Mouse (Mus musculus) stomach, postnatal 0 days (tissue): ENCODE measurements around the gene Timp3.

Experiments
- CTCF ChIP-seq: IDR thresholded peaks from 2 replicates; pipeline ENCODE4 v1.5.1; 2016; ENCODE audit warnings: antibody characterized with exemption, low read depth, mild to moderate bottlenecking, moderate library complexity
- EP300 ChIP-seq: optimal IDR thresholded peaks from 2 replicates; pipeline ENCODE3; 2016; ENCODE audit warnings: antibody characterized with exemption

- no peak for TF ChIP-seq CTCF
- TF ChIP-seq EP300 = no peak
Observed at GRCm38 (mm10) chr10:86358307-86358975, 58.3 kb downstream of the Timp3 start.
